In the genomic region with DNA sequence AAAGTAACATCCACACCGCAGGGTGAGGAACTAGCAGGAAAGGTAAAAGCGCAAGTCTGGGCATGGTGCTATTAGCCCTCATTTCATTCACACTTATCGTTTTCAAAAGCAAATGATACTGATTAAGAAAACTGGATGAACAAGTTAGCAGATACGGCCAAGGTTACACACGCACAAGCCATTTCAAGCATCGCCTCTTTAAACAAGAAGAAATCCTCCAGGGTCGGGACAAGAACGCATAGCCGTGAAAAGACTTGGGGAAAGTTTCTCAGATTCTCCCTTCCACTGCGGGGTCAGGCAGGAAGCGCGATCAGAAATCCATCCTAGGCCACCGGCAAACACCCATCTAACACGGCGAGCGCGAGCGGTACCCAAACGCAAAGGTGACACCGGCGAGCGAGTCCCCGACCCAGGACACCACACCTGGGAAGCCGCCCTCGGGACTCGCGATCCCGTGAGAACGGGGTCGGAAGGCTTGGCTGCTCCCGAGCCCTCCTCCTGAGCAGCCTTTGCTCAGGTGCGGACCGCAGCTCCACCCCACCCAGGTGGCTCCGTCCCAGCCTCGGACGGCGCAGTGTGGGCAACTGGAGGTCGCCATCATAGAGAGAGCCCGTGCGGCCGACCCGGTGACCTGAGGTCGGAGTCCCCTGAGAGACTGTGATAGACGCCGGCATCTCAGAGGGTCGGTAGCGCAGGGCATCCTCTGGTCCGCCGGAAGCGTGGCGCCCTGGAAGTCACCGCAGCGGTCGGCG, we compare ENCODE assay signal across 8 mouse cellular contexts. TPM values are rescaled to one million over a fixed set of nuclear protein-coding genes. Genes with fewer than 3 reads are reported as not detected.
A peak's percentile ranks its signal among the peaks of the same experiment; 100 is the strongest.
DNase-seq lines count a peak whose midpoint lies in the region; ATAC-seq and TF ChIP-seq lines count a peak whose summit lies in the region.

No protein-coding gene starts in this region.

- no peaks in the 10 kb centered on the region for H3K36me3 ChIP-seq in testis, adult 2 months (ENCODE audit: control insufficient read depth, insufficient read depth, low read length)
- peaks cover 12% of the 10 kb centered on the region for H3K36me3 ChIP-seq in hindbrain, embryonic 14.5 days (replicated peaks; ENCODE audit: control insufficient read depth, insufficient read depth)
- H3K36me3 ChIP-seq in midbrain, embryonic 10.5 days, result peaks cover 38% of the 10 kb centered on the region

- peak overlapping the region; percentile 99 for H3K4me3 ChIP-seq in testis, adult 2 months (ENCODE audit: control insufficient read depth, low read depth, low read length)
- peak overlapping the region; percentile 83 for H3K4me3 ChIP-seq in hindbrain, embryonic 14.5 days (replicated peaks; ENCODE audit: low read length)
- H3K4me3 ChIP-seq in midbrain, embryonic 10.5 days, result peak overlapping the region; percentile 97

- peak; percentile 17 to 20 for DNase-seq in adrenal gland, postnatal 36 days
- DNase-seq in adrenal gland, adult 2 months, result no peak
- no peak for DNase-seq in testis, postnatal 14 days (ENCODE audit: low spot score)
- DNase-seq in hindbrain, embryonic 14.5 days (ENCODE audit: low spot score), result no peak
- DNase-seq in midbrain, embryonic 10.5 days (ENCODE audit: low spot score), result no peak
- no peak for DNase-seq in layer of hippocampus, adult 9-11 months
- DNase-seq in left cerebral cortex, adult 18-20 months (ENCODE audit: low spot score in 2 of 2), result no peak

- no peaks in the 10 kb centered on the region for H3K9me3 ChIP-seq in hindbrain, embryonic 14.5 days (ENCODE audit: control insufficient read depth, low read length)
- H3K9me3 ChIP-seq in midbrain, embryonic 10.5 days (replicated peaks), result no peaks in the 10 kb centered on the region; the same call in 1 of the 2 replicates

- WGBS in hindbrain, embryonic 14.5 days, result 1% methylated on average over 55 of the region's 55 CpGs
- WGBS in midbrain, embryonic 10.5 days, result 1% methylated on average over 55 of the region's 55 CpGs

- H3K4me1 ChIP-seq in testis, adult 2 months (ENCODE audit: control insufficient read depth, insufficient read depth, low read length), result no peaks in the 10 kb centered on the region
- H3K4me1 ChIP-seq in hindbrain, embryonic 14.5 days (replicated peaks; ENCODE audit: control insufficient read depth, insufficient read depth, low read length), result peaks cover 15% of the 10 kb centered on the region
- peaks cover 23% of the 10 kb centered on the region for H3K4me1 ChIP-seq in midbrain, embryonic 10.5 days

- TF ChIP-seq CTCF in testis, adult 2 months (IDR thresholded peaks at IDR 0.05; ENCODE audit: control insufficient read depth, insufficient read depth, insufficient replicate concordance, low read depth, low read length), result no peak

- TF ChIP-seq POLR2A in testis, adult 2 months (IDR thresholded peaks at IDR 0.05; ENCODE audit: control insufficient read depth, low read depth, low read length), result no peak

- peak overlapping the region; percentile 95 for H3K27ac ChIP-seq in testis, adult 2 months (ENCODE audit: control insufficient read depth, insufficient read depth, low read depth, low read length)
- H3K27ac ChIP-seq in hindbrain, embryonic 14.5 days, result no peak overlapping the region
- H3K27ac ChIP-seq in midbrain, embryonic 10.5 days (replicated peaks), result peak overlapping the region; percentile 86

- H3K4me2 ChIP-seq in hindbrain, embryonic 14.5 days (replicated peaks), result peak overlapping the region; percentile 92

- H3K9ac ChIP-seq in hindbrain, embryonic 14.5 days, result peak overlapping the region; percentile 73

- peak; percentile 80; the same call in 1 of the 2 replicates for ATAC-seq in hindbrain, embryonic 14.5 days (ENCODE audit: low FRiP score)

- no peaks in the 10 kb centered on the region for H3K27me3 ChIP-seq in testis, adult 2 months (ENCODE audit: control insufficient read depth, insufficient read depth, low read length)
- no peaks in the 10 kb centered on the region for H3K27me3 ChIP-seq in hindbrain, embryonic 14.5 days (ENCODE audit: control insufficient read depth, insufficient read depth, low read length)
- no peaks in the 10 kb centered on the region for H3K27me3 ChIP-seq in midbrain, embryonic 10.5 days (ENCODE audit: low read depth, poor library complexity, severe bottlenecking)

RNA-seq across cellular contexts. Expression of gene Pigf, which starts 0.5 kb away (rescaled TPM):
- 10 to 100 TPM; 14.5 to 15.9 TPM for total RNA-seq in adrenal gland, postnatal 36 days (2021)
- total RNA-seq in adrenal gland, adult 2 months (2021), result 10 to 100 TPM; 11.6 to 18.8 TPM
- 0.58 and 1.6 TPM in 2 replicates for polyA plus RNA-seq in adrenal gland, adult 2 months (2012; rRNA removed)
- 86.0 and 112 TPM in 2 replicates for polyA plus RNA-seq in testis, adult 2 months (2012; rRNA removed)
- 35.4 and 35.5 TPM in 2 replicates for polyA plus RNA-seq in hindbrain, embryonic 14.5 days (2014; fragmentation: Nextera tagmentation; extraction: Ambion mirVana)
- polyA plus RNA-seq in midbrain, embryonic 10.5 days (2016; fragmentation: Nextera tagmentation; extraction: Ambion mirVana), result 50.0 and 52.2 TPM in 2 replicates
- 10 to 100 TPM; 19.1 to 19.7 TPM for total RNA-seq in left cerebral cortex, adult 18-20 months (2021)

RNA-seq across cellular contexts. Expression of gene Cript, which starts 0.7 kb away (rescaled TPM):
- 10 to 100 TPM; 64.3 to 69.0 TPM for total RNA-seq in adrenal gland, postnatal 36 days (2021)
- total RNA-seq in adrenal gland, adult 2 months (2021), result 10 to 100 TPM; 62.2 to 72.8 TPM
- polyA plus RNA-seq in adrenal gland, adult 2 months (2012; rRNA removed), result 1.9 and 2.2 TPM in 2 replicates
- 39.2 and 58.9 TPM in 2 replicates for polyA plus RNA-seq in testis, adult 2 months (2012; rRNA removed)
- 204 and 219 TPM in 2 replicates for polyA plus RNA-seq in hindbrain, embryonic 14.5 days (2014; fragmentation: Nextera tagmentation; extraction: Ambion mirVana)
- 161 and 172 TPM in 2 replicates for polyA plus RNA-seq in midbrain, embryonic 10.5 days (2016; fragmentation: Nextera tagmentation; extraction: Ambion mirVana)
- 10 to 100 TPM; 57.7 to 68.4 TPM for total RNA-seq in left cerebral cortex, adult 18-20 months (2021)

Comparison
In these comparisons a context has a peak if more than half of its experiments do, and no peak if none do; other contexts are left out.
1. DNase-seq: peak in adrenal gland, postnatal 36 days (2 of 2); none in adrenal gland, adult 2 months (single experiment), testis, postnatal 14 days (single experiment), hindbrain, embryonic 14.5 days (single experiment), midbrain, embryonic 10.5 days (single experiment), layer of hippocampus, adult 9-11 months (single experiment) and left cerebral cortex, adult 18-20 months (0 of 2).
2. RNA of gene Pigf, which starts 0.5 kb away (polyA plus RNA-seq): 86.0 to 112 TPM in testis, adult 2 months, 50.0 to 52.2 TPM in midbrain, embryonic 10.5 days and 35.4 to 35.5 TPM in hindbrain, embryonic 14.5 days; 0.58 to 1.6 TPM in adrenal gland, adult 2 months; every median in the first group is over 10 times any median in the second.
3. RNA of gene Cript, which starts 0.7 kb away (polyA plus RNA-seq): 204 to 219 TPM in hindbrain, embryonic 14.5 days, 161 to 172 TPM in midbrain, embryonic 10.5 days and 39.2 to 58.9 TPM in testis, adult 2 months; 1.9 to 2.2 TPM in adrenal gland, adult 2 months; every median in the first group is over 10 times any median in the second.
4. Peak in every context shown above with its lines, with median percentiles within 50 percentile points of each other: H3K4me3 ChIP-seq.